Mouse (Mus musculus): Measurements from ENCODE around the gene Rrp7a. TPM values are rescaled to one million over a fixed set of nuclear protein-coding genes. Genes with fewer than 3 reads are reported as not detected.

The Rrp7a gene
- polyA plus RNA-seq, 1 experiment from 2014 or later: 45.8 TPM

DNA sequence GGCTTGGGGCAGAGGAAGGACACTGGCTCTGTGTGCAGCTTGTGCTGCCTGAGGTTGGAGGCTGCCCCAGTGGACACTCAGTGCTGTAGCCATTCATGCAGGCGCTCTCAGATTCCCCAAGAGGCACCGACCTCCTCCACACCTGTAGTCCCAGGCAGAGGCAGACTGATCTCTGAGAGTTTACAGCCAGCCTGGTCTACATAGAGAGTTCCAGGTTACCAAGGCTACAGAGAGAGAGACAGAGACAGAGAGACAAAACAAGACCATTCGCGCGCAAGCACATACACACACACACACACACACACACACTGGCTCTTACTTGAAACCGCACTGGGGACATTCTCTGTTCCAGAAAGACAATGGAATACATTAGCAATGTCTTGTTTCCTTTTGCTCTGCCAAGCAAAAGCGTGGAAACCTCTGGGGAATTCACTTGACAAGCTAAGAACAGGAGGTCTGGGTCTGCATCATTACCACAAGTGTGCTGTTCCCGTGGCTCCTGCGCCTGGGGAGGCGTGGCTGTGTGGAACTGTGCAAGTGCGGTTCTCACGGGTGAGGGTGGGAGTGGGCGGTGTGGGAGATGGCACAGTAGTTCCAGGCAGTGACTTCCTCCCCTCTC, 38.5 kb downstream of the Rrp7a start:
- WGBS (ENCODE audit: missing documents): 46% methylated on average over 13 of the region's 13 CpGs
- Histone ChIP-seq H3K36me3 (ENCODE audit: inconsistent target) (no peaks in the 10 kb centered on the region), H3K79me2 (ENCODE audit: inconsistent target) (no peaks in the 10 kb centered on the region), H3K27ac (no peak overlapping the region), H3K4me3 (ENCODE audit: inconsistent target) (no peak overlapping the region)

DNA sequence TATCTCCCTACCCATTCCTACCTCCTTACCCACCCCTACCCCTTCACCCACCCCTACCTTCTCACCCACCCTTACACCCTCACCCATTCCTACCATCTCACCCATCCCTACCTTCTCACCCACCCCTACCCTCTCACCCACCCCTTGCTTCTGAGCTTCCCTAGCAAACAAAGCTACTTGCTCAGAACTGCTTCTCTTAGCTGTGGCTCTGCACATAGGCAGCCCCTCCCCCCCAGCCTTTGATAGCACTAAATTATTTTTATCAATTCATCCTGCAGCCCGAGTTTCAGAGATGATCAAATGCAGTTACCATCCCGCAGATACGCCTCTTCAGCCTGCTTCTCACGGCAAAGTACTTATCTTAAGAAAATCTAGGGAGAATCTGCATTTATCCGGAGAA, 39.1 kb downstream of the Rrp7a start:
- WGBS (ENCODE audit: missing documents): 86% methylated on average over 5 of the region's 5 CpGs
- no peak overlapping the region for H3K4me3 ChIP-seq (ENCODE audit: inconsistent target)
- H3K36me3 ChIP-seq (ENCODE audit: inconsistent target): no peaks in the 10 kb centered on the region
- H3K79me2 ChIP-seq (ENCODE audit: inconsistent target): no peaks in the 10 kb centered on the region
- H3K27ac ChIP-seq: no peak overlapping the region

DNA sequence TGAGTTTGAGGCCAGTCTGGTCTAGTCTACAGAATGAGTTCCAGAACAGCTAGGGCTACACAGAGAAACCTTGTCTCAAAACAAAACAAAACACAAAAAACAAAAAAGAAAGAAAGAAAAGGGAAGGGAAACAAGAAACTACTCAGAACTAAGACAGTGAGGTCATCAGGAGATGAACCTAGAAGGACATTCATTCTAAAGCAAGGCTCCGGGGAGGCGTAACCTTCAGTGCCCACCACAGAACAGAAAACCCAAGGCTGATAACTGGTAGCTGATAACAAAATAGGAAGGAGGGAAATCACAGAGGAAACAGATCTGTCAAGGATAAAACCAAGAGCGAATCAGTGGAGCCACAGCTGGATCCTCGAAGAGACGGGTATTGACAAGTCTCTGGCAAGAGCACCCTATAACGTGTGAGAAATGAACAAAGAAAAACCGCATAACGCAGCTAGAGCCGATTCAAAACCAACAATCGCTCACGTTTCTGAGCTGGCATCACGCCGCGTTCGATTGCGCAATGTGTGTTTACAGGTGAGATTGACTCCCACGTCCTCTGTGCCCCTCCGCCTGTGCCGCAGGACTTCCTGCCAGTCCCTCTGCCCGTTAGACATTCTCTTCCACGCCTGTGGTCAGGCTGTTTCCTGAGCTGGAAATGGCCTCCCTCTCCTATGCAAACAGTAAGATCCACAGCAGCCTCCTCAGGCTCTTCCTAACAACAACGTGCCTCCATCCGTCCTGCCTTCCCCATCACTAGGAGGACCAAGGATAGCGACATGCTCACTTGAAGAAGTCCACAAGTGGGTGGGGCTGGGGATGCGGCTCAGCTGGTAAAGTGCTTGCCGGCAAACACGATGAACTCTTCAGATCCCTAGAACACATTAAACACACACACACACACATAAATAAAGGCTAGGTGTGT, 46.7 kb downstream of the Rrp7a start:
- Histone ChIP-seq H3K36me3 (ENCODE audit: inconsistent target) (no peaks in the 10 kb centered on the region), H3K79me2 (ENCODE audit: inconsistent target) (no peaks in the 10 kb centered on the region), H3K27ac (no peak overlapping the region), H3K4me3 (ENCODE audit: inconsistent target) (no peak overlapping the region)
- WGBS (ENCODE audit: missing documents): under 1% methylated on average over 27 of the region's 27 CpGs

DNA sequence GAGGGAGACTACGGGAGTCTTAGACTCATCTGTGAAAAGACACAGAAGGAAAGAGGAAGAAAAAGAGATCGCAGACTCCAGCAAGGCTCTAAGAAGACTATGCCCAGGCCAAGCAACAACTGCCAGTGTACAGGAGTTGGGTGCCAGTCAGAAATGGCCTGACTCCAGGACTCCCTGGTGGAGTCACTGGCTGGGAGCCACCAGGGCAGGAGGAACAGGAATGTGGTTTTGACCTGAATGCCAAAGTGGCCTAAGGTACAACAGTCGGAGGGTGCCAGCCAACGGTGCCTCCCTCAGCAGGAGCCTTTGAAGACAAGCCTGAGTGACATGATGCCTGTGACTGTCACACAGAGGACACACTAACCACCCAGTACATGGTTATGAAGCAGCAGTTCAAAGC, 48.4 kb downstream of the Rrp7a start:
- H3K4me3 ChIP-seq (ENCODE audit: inconsistent target): no peak overlapping the region
- 53% methylated on average over 4 of the region's 4 CpGs for WGBS (ENCODE audit: missing documents)
- no peaks in the 10 kb centered on the region for H3K79me2 ChIP-seq (ENCODE audit: inconsistent target)
- H3K36me3 ChIP-seq (ENCODE audit: inconsistent target): no peaks in the 10 kb centered on the region
- H3K27ac ChIP-seq: no peak overlapping the region

DNA sequence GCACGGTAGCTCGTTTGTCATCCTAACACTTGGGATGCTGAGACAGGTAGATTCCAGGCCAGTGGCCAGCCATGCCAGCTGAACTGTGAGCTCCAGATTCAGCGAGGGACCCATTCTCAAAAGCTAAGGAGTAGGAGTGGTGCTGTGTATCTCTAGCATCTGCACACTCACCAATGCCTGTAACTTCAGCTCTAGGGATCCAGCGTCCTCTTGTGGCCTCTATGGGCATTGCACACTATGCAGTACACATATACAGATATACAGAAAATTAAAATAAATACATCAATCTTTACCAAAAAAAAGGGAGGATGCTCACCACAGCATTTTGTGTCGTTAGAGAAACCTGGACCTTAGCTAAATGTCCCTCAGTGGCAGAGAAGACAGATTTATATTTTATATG, 50.8 kb downstream of the Rrp7a start:
- 83% methylated on average over 5 of the region's 5 CpGs for WGBS (ENCODE audit: missing documents)
- Histone ChIP-seq H3K4me3 (ENCODE audit: inconsistent target) (no peak overlapping the region), H3K27ac (no peak overlapping the region), H3K36me3 (ENCODE audit: inconsistent target) (no peaks in the 10 kb centered on the region), H3K79me2 (ENCODE audit: inconsistent target) (no peaks in the 10 kb centered on the region)

DNA sequence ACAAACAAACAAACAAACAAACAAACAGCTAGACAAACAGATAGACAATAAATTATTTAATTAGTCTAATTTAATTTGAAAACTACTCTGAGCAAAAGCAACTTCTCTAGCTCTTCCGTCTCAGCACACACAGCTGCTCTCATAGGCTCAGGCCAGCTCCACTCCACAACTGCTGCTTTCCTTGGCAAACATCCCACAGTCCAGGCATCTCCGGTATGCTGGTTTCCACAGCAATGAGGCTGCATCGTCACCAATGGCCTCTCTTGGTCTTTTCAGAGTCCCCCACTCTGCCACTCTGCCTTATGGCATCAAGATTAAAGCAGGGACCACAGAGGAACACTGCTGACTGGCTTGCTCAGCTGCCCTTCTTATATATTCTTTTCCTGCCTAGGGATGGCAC, 51.7 kb downstream of the Rrp7a start:
- no peaks in the 10 kb centered on the region for H3K36me3 ChIP-seq (ENCODE audit: inconsistent target)
- 96% methylated on average over 3 of the region's 3 CpGs for WGBS (ENCODE audit: missing documents)
- H3K79me2 ChIP-seq (ENCODE audit: inconsistent target): no peaks in the 10 kb centered on the region
- H3K27ac ChIP-seq: no peak overlapping the region
- no peak overlapping the region for H3K4me3 ChIP-seq (ENCODE audit: inconsistent target)

DNA sequence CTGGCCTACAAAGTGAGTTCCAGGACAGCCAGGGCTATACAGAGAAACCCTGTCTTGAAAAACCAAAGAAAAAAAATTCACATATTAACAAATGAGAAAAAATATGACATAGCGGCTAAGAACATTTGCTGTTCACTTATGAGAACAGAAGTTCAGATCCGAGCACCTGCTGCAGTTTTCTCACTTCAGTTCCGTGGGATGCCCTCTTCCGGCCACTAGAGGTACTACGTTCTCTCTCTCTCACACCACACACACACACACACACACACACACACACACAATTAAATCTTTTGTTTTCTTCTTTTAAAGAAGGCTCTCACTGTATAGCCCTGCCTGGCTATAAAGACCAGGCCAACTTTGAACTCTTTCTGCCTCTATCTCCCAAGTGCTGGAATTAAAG, 54.3 kb downstream of the Rrp7a start:
- Histone ChIP-seq H3K36me3 (ENCODE audit: inconsistent target) (no peaks in the 10 kb centered on the region), H3K4me3 (ENCODE audit: inconsistent target) (no peak overlapping the region), H3K27ac (no peak overlapping the region), H3K79me2 (ENCODE audit: inconsistent target) (no peaks in the 10 kb centered on the region)
- WGBS (ENCODE audit: missing documents): 94% methylated on average over 5 of the region's 5 CpGs

DNA sequence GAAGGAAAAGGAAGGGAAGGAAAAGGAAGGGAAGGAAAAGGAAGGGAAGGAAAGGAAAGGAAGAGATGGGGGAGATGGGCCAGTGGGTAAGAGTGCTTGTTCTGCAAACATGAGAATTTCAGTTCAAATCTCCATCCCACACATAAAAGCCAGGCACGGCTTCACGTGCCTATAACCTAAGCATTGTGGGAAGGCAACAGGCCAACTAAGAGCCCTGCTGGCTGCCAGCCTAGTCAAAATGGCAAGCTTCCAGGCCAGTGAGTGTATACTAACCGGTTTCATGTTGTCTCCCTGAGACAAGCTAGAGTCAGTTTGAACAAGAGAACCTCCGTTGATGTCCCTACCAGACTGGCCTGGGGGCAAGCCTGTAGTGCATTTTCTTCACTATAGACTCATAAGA, 57.1 kb downstream of the Rrp7a start:
- Histone ChIP-seq H3K79me2 (ENCODE audit: inconsistent target) (no peaks in the 10 kb centered on the region), H3K27ac (no peak overlapping the region), H3K36me3 (ENCODE audit: inconsistent target) (no peaks in the 10 kb centered on the region), H3K4me3 (ENCODE audit: inconsistent target) (no peak overlapping the region)
- WGBS (ENCODE audit: missing documents): 46% methylated on average over 4 of the region's 4 CpGs

Other genes with a start within 250 kb of the Rrp7a start
- gene Tcf20, start 134.9 kb downstream of the Rrp7a start, polyA plus RNA-seq (2018): 14.9 to 18.5 TPM (median 15.9 TPM) in 3 replicates
- gene Nfam1, start 89.5 kb downstream of the Rrp7a start, polyA plus RNA-seq (2018): 46.2 to 91.4 TPM (median 57.7 TPM) in 3 replicates
- 16.2 to 29.9 TPM (median 28.5 TPM) in 3 replicates for gene Serhl, start 33.3 kb downstream of the Rrp7a start, polyA plus RNA-seq (2018)
- 48.8 to 64.2 TPM (median 61.5 TPM) in 3 replicates for gene Poldip3, start 26.6 kb upstream of the Rrp7a start, polyA plus RNA-seq (2018)
- 102 to 248 TPM (median 154 TPM) in 3 replicates for gene Cyb5r3, start 49.8 kb upstream of the Rrp7a start, polyA plus RNA-seq (2018)
- 0.38 to 1.5 TPM (median 1.2 TPM) in 3 replicates for gene A4galt, start 129.0 kb upstream of the Rrp7a start, polyA plus RNA-seq (2018)
- 19.4 to 26.7 TPM (median 26.3 TPM) in 3 replicates for gene Arfgap3, start 227.4 kb upstream of the Rrp7a start, polyA plus RNA-seq (2018)